Mouse (Mus musculus) kidney, postnatal 14 days (tissue): ENCODE measurements at regions not wholly inside any gene's neighbourhood (a gene's known extent, or its start where the extent isn't known, plus 50 kb on each side); places are given as distances from the start of the nearest gene placed in this dataset.
A peak's percentile ranks its signal among the peaks of the same experiment; 100 is the strongest.

Experiments
- DNase-seq: peaks from one replicate; pipeline ENCODE4 v3.0.0; 2022; ENCODE audit warnings: mixed read lengths

- DNase-seq, result no peak
Observed at GRCm38 (mm10) chr15:62395377-62395776, 1449.6 kb downstream of the Gsdmc2 start.

DNA sequence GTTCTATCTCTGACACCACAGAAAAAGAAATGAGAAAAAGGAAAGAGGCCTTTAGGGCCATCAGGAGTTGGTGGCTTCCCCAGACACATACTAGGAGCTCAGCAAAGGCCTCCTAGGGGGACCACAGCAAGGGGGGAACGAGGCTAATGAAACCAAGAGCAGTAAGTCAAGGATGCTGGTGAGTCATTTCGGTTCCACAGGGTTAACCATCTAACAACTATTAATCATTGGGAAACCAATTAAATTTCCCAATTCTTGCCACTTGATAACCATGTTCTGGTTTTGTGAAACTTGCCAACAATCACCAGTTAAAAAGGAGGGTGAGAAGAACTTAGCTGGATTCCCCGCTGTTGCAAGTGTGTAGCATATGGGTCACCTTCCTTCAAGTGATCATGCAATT, 1451.6 kb downstream of the Gsdmc2 start:
- no peak for DNase-seq

GRCm38 (mm10) chr15:62392839-62393238, 1452.1 kb downstream of the Gsdmc2 start:
- DNase-seq, result no peak

- DNase-seq, result peak; percentile 24
Observed at GRCm38 (mm10) chr15:62392381-62392780, 1452.6 kb downstream of the Gsdmc2 start.

DNA sequence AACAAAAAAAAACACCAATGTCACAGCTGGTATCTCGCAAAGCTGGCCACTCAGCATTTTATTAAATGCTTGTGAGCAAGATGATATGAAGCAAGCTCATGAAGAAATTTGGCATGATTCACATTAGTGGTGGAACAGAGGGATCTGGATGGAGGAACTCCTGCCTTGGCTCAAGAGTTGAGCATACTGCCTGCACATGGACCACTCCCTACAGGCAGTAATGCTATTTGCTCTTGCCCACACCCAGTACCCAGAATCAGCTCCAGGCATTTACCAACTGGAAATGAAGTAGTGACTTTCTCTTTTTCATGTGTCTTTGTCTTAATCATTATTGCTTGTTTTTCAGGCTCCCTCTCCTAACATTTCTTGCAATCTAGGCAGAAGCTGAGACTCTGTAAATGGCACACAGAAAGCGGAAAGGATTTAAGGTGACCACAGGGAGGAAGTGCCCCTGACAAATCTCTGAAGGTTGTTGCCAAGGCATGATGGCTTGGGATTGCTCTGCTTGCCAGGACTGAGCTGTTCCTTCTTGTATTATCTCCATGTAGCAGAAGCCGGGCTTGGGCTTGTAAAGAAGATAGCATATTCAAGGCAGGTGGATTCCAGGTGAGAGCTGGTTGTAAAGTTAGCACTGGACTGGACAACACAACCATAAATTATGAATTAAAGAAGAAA, 1455.4 kb downstream of the Gsdmc2 start:
- no peak for DNase-seq

DNA sequence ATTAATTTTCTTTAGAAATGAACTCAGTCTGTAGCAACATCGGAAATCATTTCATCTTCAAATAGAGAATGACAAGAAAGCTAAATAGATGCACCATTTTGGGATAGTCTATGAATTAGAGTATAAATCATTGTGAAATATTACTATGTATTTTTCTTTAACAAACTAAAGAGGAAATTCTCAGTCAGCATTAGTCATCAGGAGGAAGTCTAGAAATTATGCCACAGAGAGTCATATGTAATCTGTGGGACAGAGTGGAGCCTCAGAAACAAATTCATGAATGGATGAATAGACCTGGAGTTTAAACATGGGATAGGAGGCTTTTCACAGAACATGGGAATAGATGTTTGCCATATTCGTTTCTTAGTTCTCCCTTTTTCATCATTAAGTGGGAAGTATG, 1459.4 kb upstream of the A1bg start:
- no peak for DNase-seq

- DNase-seq, result no peak
Observed at GRCm38 (mm10) chr15:62374641-62375040, 1451.8 kb upstream of the A1bg start.

DNA sequence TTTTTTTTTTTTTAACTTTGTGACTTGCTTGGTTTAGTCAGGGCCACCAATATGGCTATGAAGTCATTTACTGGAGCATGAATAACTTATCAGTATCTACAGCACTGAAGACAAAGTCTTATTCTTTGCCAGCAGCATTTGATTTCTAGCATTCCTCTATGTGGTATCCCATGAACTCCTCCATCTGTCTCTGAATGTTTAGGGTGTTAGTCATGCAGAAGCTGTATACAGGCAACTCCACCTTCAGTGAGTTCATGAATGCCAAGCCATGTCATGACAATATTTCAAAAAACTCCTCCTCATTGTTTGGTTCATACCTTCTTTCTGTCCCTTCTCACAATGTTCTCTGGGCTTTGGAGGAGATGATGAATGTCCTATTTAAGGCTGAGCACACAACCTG, 1438.4 kb upstream of the A1bg start:
- DNase-seq, result no peak

GRCm38 (mm10) chr15:62358338-62359239, 1435.8 kb upstream of the A1bg start:
- no peak for DNase-seq

GRCm38 (mm10) chr15:62353786-62354185, 1431.0 kb upstream of the A1bg start:
- no peak for DNase-seq

GRCm38 (mm10) chr15:62350862-62351757, 1428.3 kb upstream of the A1bg start:
- DNase-seq, result no peak

DNA sequence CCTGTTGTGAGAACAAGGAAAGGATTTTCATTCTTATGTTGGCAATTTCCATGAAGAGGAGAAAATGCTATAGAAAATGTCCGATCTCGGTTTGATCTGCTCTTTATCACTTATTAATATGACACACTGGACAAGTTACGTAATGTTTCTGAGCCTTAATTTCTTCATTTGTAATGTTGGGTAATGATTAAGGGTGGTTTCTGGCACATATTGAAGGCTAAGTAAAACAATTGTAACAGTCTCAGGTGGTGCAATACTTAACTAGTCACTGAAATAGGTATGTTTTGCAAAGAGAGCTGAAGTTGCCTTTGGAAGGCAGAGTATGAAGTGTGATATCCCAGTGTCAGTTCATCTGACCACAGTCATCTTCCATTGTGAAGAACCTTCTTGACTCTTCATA, 1427.2 kb upstream of the A1bg start:
- no peak for DNase-seq

- no peak for DNase-seq
Observed at GRCm38 (mm10) chr15:62348956-62349355, 1426.1 kb upstream of the A1bg start.

- no peak for DNase-seq
Observed at GRCm38 (mm10) chr15:62347697-62348096, 1424.9 kb upstream of the A1bg start.

- DNase-seq, result no peak
Observed at GRCm38 (mm10) chr15:62345893-62346292, 1423.1 kb upstream of the A1bg start.

DNA sequence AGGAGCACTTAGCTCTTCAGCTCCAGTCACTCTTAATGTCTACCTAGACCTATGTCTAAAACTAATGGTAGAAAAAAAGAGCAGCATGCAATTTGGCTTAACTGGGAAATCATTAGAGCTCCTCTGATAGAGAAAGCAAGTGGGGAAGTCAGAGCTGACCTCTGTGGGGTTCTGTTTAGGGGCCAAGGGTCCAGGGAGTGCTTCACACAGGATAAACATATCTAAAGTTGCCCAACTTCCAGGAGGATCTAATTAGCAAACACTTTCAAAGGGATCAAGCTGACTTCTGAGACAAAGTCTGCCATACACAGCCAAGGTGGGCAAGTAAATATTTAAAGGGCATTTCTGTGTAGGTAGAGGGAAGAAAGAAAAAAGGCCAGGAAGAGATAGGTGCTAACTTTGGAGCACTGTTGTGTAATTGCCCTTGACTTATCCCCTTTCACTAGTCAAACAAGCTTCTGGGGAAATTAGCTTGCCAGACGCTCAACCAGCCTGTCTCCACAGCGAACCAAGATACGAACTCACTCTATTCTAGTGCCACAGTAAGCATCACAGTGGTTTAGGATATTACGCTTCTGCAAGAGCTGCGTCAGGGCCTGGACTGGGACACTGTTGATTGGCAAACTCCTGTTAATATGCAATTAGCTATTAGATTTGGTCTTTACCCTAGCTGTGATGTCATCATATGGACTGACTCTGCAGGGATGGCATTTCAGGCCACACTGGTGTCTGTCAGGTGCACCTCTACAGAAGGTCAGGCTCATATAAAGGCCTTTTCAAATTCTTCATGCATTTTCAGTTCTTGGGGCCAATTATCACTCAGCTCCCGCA, 1413.9 kb upstream of the A1bg start:
- no peak for DNase-seq

DNA sequence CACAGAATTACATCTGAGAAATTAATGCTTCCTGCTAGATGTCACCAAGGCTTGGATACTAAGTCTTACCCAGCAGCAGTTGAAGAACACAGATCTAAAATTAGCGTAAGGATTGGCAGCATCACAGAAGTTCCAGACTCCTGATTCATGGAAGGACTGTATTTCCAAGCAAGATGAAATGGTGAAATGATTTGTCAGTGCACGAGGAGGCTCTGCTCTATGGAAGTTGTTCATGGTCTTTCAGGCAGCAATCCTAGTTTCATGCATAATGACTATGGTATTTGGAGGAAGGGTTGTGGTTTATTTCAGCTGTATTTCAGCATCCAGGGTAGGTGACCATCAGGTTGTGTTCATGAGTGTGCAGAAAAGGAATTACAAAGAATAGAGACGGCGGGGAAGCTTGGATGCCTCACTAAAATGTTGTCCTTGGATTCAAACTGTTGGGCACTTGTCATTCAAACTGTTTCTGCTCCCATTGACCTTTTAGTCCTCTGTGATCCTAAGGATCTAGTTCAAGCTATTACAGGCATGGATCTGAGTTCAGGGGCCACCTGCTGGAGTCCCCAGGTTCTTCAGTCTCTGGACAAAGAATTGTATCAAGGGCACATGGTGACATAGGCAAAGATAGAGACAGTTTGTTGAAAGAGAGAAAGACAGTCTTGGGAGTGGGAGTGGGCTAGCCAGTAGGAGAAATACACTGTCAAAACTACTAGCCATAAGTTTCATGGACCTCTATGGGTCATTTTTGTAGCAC, 1411.6 kb upstream of the A1bg start:
- DNase-seq, result no peak

- DNase-seq, result peak; percentile 70
Observed at GRCm38 (mm10) chr15:62332129-62332528, 1409.3 kb upstream of the A1bg start.

- peak; percentile 50 for DNase-seq
Observed at GRCm38 (mm10) chr15:62331138-62331800, 1408.5 kb upstream of the A1bg start.

DNA sequence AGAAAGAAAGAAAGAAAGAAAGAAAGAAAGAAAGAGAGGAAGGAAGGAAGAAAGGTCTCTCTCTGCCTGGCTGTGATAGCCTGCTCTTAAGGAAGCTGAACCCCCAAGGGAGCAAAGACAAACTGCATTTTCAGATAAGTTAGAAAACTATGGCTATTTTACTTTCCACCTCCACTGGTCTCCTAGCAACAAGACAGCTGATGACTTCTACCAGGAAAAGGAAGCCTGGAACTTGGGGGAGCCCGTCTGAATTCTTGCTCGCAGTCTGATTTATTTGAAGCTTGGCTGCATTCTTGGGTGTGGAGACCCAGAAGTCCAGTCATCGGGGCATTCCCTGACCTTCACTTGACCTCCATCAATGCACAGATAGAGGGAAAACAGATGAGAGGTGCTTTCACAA, 1406.1 kb upstream of the A1bg start:
- DNase-seq, result no peak
